Mouse (Mus musculus) left cerebral cortex, postnatal 36 days (tissue): ENCODE data around the gene Prdm16. TPM values are rescaled to one million over a fixed set of nuclear protein-coding genes. Genes with fewer than 3 reads are reported as not detected.
A peak's percentile ranks its signal among the peaks of the same experiment; 100 is the strongest.

Experiments
- DNase-seq, 2 experiments: peaks; one replicate each; pipeline ENCODE4 v3.0.0; 2021 to 2022; ENCODE audit warnings: low spot score in 2 of 2, mixed read lengths in 1 of 2
- intact Hi-C: fragments of 180-260 bp; cut with DNase I; formaldehyde crosslinking; loops from one replicate; pipeline ENCODE4 v1.15.1; 2025
- total RNA-seq, 2 experiments: library from RNA; stranded (reverse); gene quantifications; 2 replicates each; pipeline ENCODE4 v1.2.3; 2021

The Prdm16 gene
- total RNA-seq, 2 experiments from 2014 or later: 7.2 to 9.7 TPM

- intact Hi-C loops: no loop called here
- DNase-seq: no peak
These were observed 55.3 kb downstream of the Prdm16 start for GRCm38 (mm10) chr4:154581261-154581886.

- intact Hi-C loops: no loop called here
These were observed 62.3 kb downstream of the Prdm16 start for GRCm38 (mm10) chr4:154574208-154574875.

GRCm38 (mm10) chr4:154570451-154570881 is 66.2 kb downstream of the Prdm16 start:
- intact Hi-C loops: no loop called here

More at GRCm38 (mm10) chr4:154574208-154574875, 62.3 kb downstream of the Prdm16 start:
- DNase-seq: no peak

GRCm38 (mm10) chr4:154569845-154570244 is 66.8 kb downstream of the Prdm16 start:
- DNase-seq: no peak
- intact Hi-C loops: no loop called here

More at GRCm38 (mm10) chr4:154570451-154570881, 66.2 kb downstream of the Prdm16 start:
- no peak for DNase-seq

- DNase-seq: no peak
- intact Hi-C loops: no loop called here
These were observed 67.9 kb downstream of the Prdm16 start for GRCm38 (mm10) chr4:154568798-154569197.

- intact Hi-C loops: no loop called here
- DNase-seq: no peak
These were observed 68.7 kb downstream of the Prdm16 start for GRCm38 (mm10) chr4:154567942-154568341.

GRCm38 (mm10) chr4:154563201-154563600 is 73.5 kb downstream of the Prdm16 start:
- DNase-seq: no peak
- intact Hi-C loops: no loop called here

GRCm38 (mm10) chr4:154558041-154558440 is 78.6 kb downstream of the Prdm16 start:
- peak; percentile 21 to 48 for DNase-seq
- intact Hi-C loops: no loop called here

GRCm38 (mm10) chr4:154557168-154557567 is 79.5 kb downstream of the Prdm16 start:
- no peak for DNase-seq
- intact Hi-C loops: no loop called here

GRCm38 (mm10) chr4:154556418-154556817 is 80.3 kb downstream of the Prdm16 start:
- peak in 1 of 2 experiments; percentile 7 for DNase-seq
- intact Hi-C loops: no loop called here

- peak; percentile 38 to 40 for DNase-seq
- intact Hi-C loops: no loop called here
These were observed 86.7 kb downstream of the Prdm16 start for GRCm38 (mm10) chr4:154549961-154550393.

GRCm38 (mm10) chr4:154549497-154549896 is 87.2 kb downstream of the Prdm16 start:
- intact Hi-C loops: no loop called here
- DNase-seq: no peak

- no peak for DNase-seq
- intact Hi-C loops: no loop called here
These were observed 89.4 kb downstream of the Prdm16 start for GRCm38 (mm10) chr4:154547176-154547855.

- intact Hi-C loops: no loop called here
These were observed 91.4 kb downstream of the Prdm16 start for GRCm38 (mm10) chr4:154545296-154545695.

GRCm38 (mm10) chr4:154543921-154544320 is 92.8 kb downstream of the Prdm16 start:
- DNase-seq: no peak
- intact Hi-C loops: no loop called here

More at GRCm38 (mm10) chr4:154545296-154545695, 91.4 kb downstream of the Prdm16 start:
- DNase-seq: no peak

GRCm38 (mm10) chr4:154543128-154543527 is 93.5 kb downstream of the Prdm16 start:
- intact Hi-C loops: no loop called here

GRCm38 (mm10) chr4:154542568-154542967 is 94.1 kb downstream of the Prdm16 start:
- no peak for DNase-seq
- intact Hi-C loops: no loop called here

More at GRCm38 (mm10) chr4:154543128-154543527, 93.5 kb downstream of the Prdm16 start:
- no peak for DNase-seq

- DNase-seq: no peak
- intact Hi-C loops: no loop called here
These were observed 94.9 kb downstream of the Prdm16 start for GRCm38 (mm10) chr4:154541632-154542276.

GRCm38 (mm10) chr4:154540671-154541070 is 96.0 kb downstream of the Prdm16 start:
- DNase-seq: no peak
- intact Hi-C loops: no loop called here

- intact Hi-C loops: no loop called here
- DNase-seq: no peak
These were observed 97.0 kb downstream of the Prdm16 start for GRCm38 (mm10) chr4:154539703-154540102.
